Mouse (Mus musculus): ENCODE results near the gene Col15a1. TPM values are rescaled to one million over a fixed set of nuclear protein-coding genes. Genes with fewer than 3 reads are reported as not detected.

Col15a1 gene
- polyA plus RNA-seq, 1 experiment, result 0.18 TPM

DNA sequence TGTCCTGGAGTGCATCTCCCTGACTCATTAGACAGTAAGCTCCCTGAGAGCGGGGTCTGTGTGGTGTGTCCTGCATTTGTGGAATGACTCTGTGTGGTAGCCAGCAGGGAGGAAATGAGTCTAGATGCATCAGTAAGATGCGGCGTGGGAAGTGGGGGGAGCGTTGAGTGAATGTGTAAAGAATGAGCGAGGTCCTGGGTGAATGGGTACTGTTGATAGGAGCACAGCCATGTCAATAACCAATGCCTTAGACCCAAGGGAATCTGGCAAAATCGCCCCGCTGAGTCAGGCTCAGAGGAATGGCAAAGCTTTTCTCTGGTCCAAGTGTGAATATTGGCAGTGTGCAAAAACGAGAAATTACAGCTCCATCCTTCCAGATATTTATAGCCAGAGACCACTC, 30.9 kb upstream of the Col15a1 start:
- H3K36me3 ChIP-seq (ENCODE audit: control insufficient read depth, insufficient read depth), result no peaks in the 10 kb centered on the region
- no peaks in the 10 kb centered on the region for H3K79me2 ChIP-seq (ENCODE audit: control insufficient read depth, insufficient read depth)
- H3ac ChIP-seq (ENCODE audit: control insufficient read depth, insufficient read length), result no peak overlapping the region
- H3K27me3 ChIP-seq (ENCODE audit: control insufficient read depth, insufficient read depth, insufficient read length), result no peaks in the 10 kb centered on the region
- H3K4me2 ChIP-seq (ENCODE audit: low read depth), result no peak overlapping the region
- no peak for TF ChIP-seq USF1 (IDR thresholded peaks at IDR 0.05; ENCODE audit: low read depth)
- TF ChIP-seq POLR2A (IDR thresholded peaks at IDR 0.05; ENCODE audit: insufficient read length, low read depth), result no peak
- TF ChIP-seq MYOG (IDR thresholded peaks at IDR 0.05; ENCODE audit: control insufficient read depth in 1 of 3, insufficient read depth in 1 of 3, insufficient read length in 2 of 3, low read depth in 2 of 3), result no peak
- no peak for TF ChIP-seq MYOD1 (IDR thresholded peaks at IDR 0.05; ENCODE audit: control insufficient read depth in 1 of 3, insufficient read length in 2 of 3, low read depth in 2 of 3)
- TF ChIP-seq TCF3 (IDR thresholded peaks at IDR 0.05; ENCODE audit: insufficient read length, low read depth), result no peak
- no peak overlapping the region for H3K4me3 ChIP-seq

DNA sequence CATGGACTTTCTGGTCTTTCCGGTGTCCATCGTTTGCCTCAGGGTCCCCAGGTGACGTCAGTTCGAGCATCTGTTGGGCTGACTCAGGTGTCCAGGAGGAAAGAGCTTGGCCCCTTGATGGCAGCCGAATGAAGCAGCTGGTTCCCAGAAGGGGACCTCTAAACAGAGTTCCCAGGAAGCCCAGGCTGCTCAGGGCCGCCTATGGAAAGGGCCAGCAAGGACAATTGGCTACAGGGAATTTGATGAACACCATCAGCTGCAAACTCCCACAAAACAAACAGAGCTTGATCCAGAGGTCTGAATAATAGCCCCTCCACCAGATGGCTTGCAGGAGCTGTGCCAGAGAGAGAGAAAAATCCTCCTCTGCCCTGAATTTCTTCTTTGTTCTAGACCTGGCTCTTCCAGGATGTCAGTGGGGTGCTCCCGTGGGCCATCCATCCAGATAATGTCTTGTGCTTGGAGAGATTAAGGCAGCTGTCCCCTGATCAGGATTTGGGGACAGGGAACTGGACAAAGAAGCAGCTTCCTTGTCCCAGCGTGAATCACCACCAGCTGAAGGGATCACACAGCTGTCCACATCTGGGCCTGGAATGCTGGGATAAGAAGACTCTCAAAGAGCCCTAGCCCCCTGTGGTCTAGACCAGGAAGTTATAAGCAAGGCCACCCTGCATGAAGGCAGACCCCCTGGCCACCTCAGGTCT, 29.6 kb upstream of the Col15a1 start:
- Histone ChIP-seq H3K27me3 (ENCODE audit: control insufficient read depth, insufficient read depth, insufficient read length) (no peaks in the 10 kb centered on the region), H3ac (ENCODE audit: control insufficient read depth, insufficient read length) (no peak overlapping the region), H3K79me2 (ENCODE audit: control insufficient read depth, insufficient read depth) (no peaks in the 10 kb centered on the region), H3K4me3 (no peak overlapping the region), H3K36me3 (ENCODE audit: control insufficient read depth, insufficient read depth) (no peaks in the 10 kb centered on the region), H3K4me2 (ENCODE audit: low read depth) (no peak overlapping the region)
- TF ChIP-seq E2F4 (IDR thresholded peaks at IDR 0.05; ENCODE audit: insufficient read depth) (no peak), REST (IDR thresholded peaks at IDR 0.05; ENCODE audit: insufficient read depth, insufficient read length) (no peak), MYOG (IDR thresholded peaks at IDR 0.05; ENCODE audit: control insufficient read depth in 1 of 3, insufficient read depth in 1 of 3, insufficient read length in 2 of 3, low read depth in 2 of 3) (no peak), USF1 (IDR thresholded peaks at IDR 0.05; ENCODE audit: low read depth) (no peak), TCF12 (IDR thresholded peaks at IDR 0.05; ENCODE audit: insufficient read depth, poor library complexity, severe bottlenecking) (no peak), POLR2AphosphoS2 (IDR thresholded peaks at IDR 0.05; ENCODE audit: insufficient read length, low read depth) (no peak), TCF3 (IDR thresholded peaks at IDR 0.05; ENCODE audit: insufficient read length, low read depth) (no peak), POLR2A (IDR thresholded peaks at IDR 0.05; ENCODE audit: insufficient read length, low read depth) (no peak), MYOD1 (IDR thresholded peaks at IDR 0.05; ENCODE audit: control insufficient read depth in 1 of 3, insufficient read length in 2 of 3, low read depth in 2 of 3) (no peak), MAX (IDR thresholded peaks at IDR 0.05; ENCODE audit: low read depth) (no peak), CEBPB (IDR thresholded peaks at IDR 0.05; ENCODE audit: insufficient read depth, poor library complexity, severe bottlenecking) (no peak), SRF (IDR thresholded peaks at IDR 0.05; ENCODE audit: control insufficient read depth, insufficient read length, low read depth) (no peak)

DNA sequence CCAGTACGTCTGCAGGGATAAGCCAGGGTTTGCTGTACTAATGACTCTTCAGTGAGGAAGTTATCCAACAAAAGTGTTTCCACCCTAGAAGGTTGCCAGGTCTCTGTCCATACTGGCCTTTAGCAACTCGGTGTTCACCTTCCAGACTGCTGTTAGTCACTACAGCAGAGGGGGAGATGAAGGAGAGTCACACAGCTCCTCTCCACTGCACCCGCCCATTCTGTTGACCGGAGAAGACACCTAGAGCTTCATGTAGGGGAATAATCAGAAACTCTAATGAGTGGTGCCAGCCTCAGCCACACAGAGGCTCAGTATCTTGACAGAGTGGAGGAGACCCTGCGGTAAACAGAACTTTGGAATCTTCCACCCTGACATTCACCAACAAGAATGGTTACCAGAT, 28.4 kb upstream of the Col15a1 start:
- H3K4me3 ChIP-seq, result no peak overlapping the region
- no peaks in the 10 kb centered on the region for H3K79me2 ChIP-seq (ENCODE audit: control insufficient read depth, insufficient read depth)

DNA sequence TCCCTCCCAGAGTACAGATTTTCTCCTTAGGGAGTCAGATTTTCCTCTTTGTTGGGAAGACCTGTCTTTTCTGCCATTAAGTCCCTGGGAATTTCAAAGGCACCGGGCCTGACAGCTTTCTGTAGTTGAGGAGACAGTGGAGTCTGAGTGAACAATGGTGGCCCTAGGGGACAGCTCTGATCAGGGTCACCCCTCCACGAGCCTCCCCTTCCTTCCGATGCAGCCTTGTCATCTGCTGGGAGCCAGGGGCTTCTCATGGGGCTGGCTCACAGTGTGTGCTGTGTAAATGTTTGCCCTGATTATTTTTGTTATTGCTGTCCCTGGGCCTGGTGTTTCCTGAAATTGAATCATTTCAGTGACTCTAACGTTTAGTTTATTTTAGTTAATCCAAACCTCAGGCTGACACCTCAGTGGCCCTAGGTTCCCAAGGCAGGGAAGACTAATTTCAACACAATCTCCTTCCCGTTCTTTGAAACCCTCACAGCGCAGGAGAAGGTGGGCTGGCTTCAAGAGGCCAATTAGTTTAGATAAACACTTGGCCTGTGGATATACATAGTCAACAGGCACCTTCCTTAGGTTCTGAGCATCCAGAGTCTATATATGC, 23.8 kb upstream of the Col15a1 start:
- H3K4me3 ChIP-seq, result no peak overlapping the region
- H3K4me2 ChIP-seq (ENCODE audit: low read depth), result no peak overlapping the region
- no peaks in the 10 kb centered on the region for H3K36me3 ChIP-seq (ENCODE audit: control insufficient read depth, insufficient read depth)
- no peak for TF ChIP-seq POLR2AphosphoS2 (IDR thresholded peaks at IDR 0.05; ENCODE audit: insufficient read length, low read depth)
- TF ChIP-seq MYOG (IDR thresholded peaks at IDR 0.05; ENCODE audit: control insufficient read depth in 1 of 3, insufficient read depth in 1 of 3, insufficient read length in 2 of 3, low read depth in 2 of 3), result no peak
- TF ChIP-seq SRF (IDR thresholded peaks at IDR 0.05; ENCODE audit: control insufficient read depth, insufficient read length, low read depth), result no peak
- TF ChIP-seq E2F4 (IDR thresholded peaks at IDR 0.05; ENCODE audit: insufficient read depth), result no peak
- no peak for TF ChIP-seq POLR2A (IDR thresholded peaks at IDR 0.05; ENCODE audit: insufficient read length, low read depth)
- TF ChIP-seq USF1 (IDR thresholded peaks at IDR 0.05; ENCODE audit: low read depth), result no peak
- no peak for TF ChIP-seq MAX (IDR thresholded peaks at IDR 0.05; ENCODE audit: low read depth)
- TF ChIP-seq CEBPB (IDR thresholded peaks at IDR 0.05; ENCODE audit: insufficient read depth, poor library complexity, severe bottlenecking), result no peak
- no peak for TF ChIP-seq TCF12 (IDR thresholded peaks at IDR 0.05; ENCODE audit: insufficient read depth, poor library complexity, severe bottlenecking)
- TF ChIP-seq MYOD1 (IDR thresholded peaks at IDR 0.05; ENCODE audit: control insufficient read depth in 1 of 3, insufficient read length in 2 of 3, low read depth in 2 of 3), result no peak
- no peak for TF ChIP-seq REST (IDR thresholded peaks at IDR 0.05; ENCODE audit: insufficient read depth, insufficient read length)
- TF ChIP-seq TCF3 (IDR thresholded peaks at IDR 0.05; ENCODE audit: insufficient read length, low read depth), result no peak
- H3K79me2 ChIP-seq (ENCODE audit: control insufficient read depth, insufficient read depth), result no peaks in the 10 kb centered on the region
- H3ac ChIP-seq (ENCODE audit: control insufficient read depth, insufficient read length), result no peak overlapping the region
- no peaks in the 10 kb centered on the region for H3K27me3 ChIP-seq (ENCODE audit: control insufficient read depth, insufficient read depth, insufficient read length)

More for the DNA sequence above, 28.4 kb upstream of the Col15a1 start:
- TF ChIP-seq MYOD1 (IDR thresholded peaks at IDR 0.05; ENCODE audit: control insufficient read depth in 1 of 3, insufficient read length in 2 of 3, low read depth in 2 of 3) (no peak), SRF (IDR thresholded peaks at IDR 0.05; ENCODE audit: control insufficient read depth, insufficient read length, low read depth) (no peak), CEBPB (IDR thresholded peaks at IDR 0.05; ENCODE audit: insufficient read depth, poor library complexity, severe bottlenecking) (no peak), MAX (IDR thresholded peaks at IDR 0.05; ENCODE audit: low read depth) (no peak), REST (IDR thresholded peaks at IDR 0.05; ENCODE audit: insufficient read depth, insufficient read length) (no peak), POLR2A (IDR thresholded peaks at IDR 0.05; ENCODE audit: insufficient read length, low read depth) (no peak), TCF3 (IDR thresholded peaks at IDR 0.05; ENCODE audit: insufficient read length, low read depth) (no peak)
- no peak overlapping the region for H3ac ChIP-seq (ENCODE audit: control insufficient read depth, insufficient read length)
- no peaks in the 10 kb centered on the region for H3K36me3 ChIP-seq (ENCODE audit: control insufficient read depth, insufficient read depth)
- H3K4me2 ChIP-seq (ENCODE audit: low read depth), result no peak overlapping the region
- H3K27me3 ChIP-seq (ENCODE audit: control insufficient read depth, insufficient read depth, insufficient read length), result no peaks in the 10 kb centered on the region

Measured in myocyte (in vitro differentiated cells).